Mouse (Mus musculus): Measurements from ENCODE around the gene Tmprss11d. TPM values are rescaled to one million over a fixed set of nuclear protein-coding genes. Genes with fewer than 3 reads are reported as not detected.

Tmprss11d gene
- not detected for polyA plus RNA-seq (2014; fragmentation: Illumina TruSeq; extraction: RNeasy Lipid Tissue Mini Kit (QIAGEN cat#74804); ENCODE audit: low read depth, low replicate concordance)

GRCm38 (mm10) chr5:86373320-86373719 lies at the start of gene Tmprss11d:
Gene Tmprss11d, minus strand, starts transcription at chr5:86373420.

GRCm38 (mm10) chr5:86289208-86289607 lies 84.0 kb downstream of the Tmprss11d start, which contains the start of gene Tmprss11c:
Gene Tmprss11c, minus strand, starts transcription at chr5:86289308.

Other genes starting within 250 kb of the Tmprss11d start
- 6.1 TPM for gene Uba6, start 200.6 kb downstream of the Tmprss11d start, polyA plus RNA-seq (2014; fragmentation: Illumina TruSeq; extraction: RNeasy Lipid Tissue Mini Kit (QIAGEN cat#74804); ENCODE audit: low read depth, low replicate concordance)
- gene Gnrhr, start 175.5 kb downstream of the Tmprss11d start, polyA plus RNA-seq (2014; fragmentation: Illumina TruSeq; extraction: RNeasy Lipid Tissue Mini Kit (QIAGEN cat#74804); ENCODE audit: low read depth, low replicate concordance), result not detected
- gene Tmprss11c, start 84.1 kb downstream of the Tmprss11d start, polyA plus RNA-seq (2014; fragmentation: Illumina TruSeq; extraction: RNeasy Lipid Tissue Mini Kit (QIAGEN cat#74804); ENCODE audit: low read depth, low replicate concordance), result not detected
- not detected for gene Tmprss11a, start 95.6 kb upstream of the Tmprss11d start, polyA plus RNA-seq (2014; fragmentation: Illumina TruSeq; extraction: RNeasy Lipid Tissue Mini Kit (QIAGEN cat#74804); ENCODE audit: low read depth, low replicate concordance)
- not detected for gene Tmprss11g, start 145.2 kb upstream of the Tmprss11d start, polyA plus RNA-seq (2014; fragmentation: Illumina TruSeq; extraction: RNeasy Lipid Tissue Mini Kit (QIAGEN cat#74804); ENCODE audit: low read depth, low replicate concordance)

Data from adipose tissue, adult 10 weeks (tissue).